ENCODE assay signal across 9 mouse cellular contexts in the genomic region with DNA sequence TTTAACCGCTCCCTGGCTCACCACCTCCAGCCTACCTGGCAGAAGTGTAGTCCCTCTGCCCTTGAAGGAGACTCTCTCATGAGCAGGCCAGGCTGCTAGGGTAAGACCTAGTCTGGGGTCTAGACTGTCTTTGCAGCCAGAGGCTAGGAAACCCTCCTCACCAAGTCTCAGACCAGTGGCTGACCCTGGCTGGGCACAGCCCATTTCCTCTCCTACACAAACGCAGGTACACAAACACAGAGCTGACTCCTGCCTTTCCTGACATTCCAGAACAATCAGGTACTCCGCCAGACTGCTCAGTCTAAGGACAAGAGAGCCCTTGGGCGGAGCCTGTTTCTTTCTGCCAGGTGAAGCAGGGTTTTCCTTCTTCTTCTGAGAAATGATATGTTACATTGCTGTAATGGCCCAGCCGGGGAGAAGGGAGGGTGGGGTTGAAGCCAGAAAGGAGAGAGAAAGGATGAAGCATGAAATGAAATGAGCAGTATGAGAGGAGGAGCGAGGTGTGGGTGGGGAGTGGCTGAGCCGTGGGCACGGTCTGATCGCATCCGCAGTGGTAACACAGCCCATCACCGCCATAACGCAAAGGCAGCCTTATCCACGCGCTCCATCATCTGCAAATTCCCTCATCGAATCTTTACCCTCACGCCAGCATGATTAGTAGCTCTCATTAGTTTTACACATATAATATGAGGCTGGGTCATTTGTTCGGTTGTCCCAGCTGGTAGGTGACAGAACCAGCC. TPM values are rescaled to one million over a fixed set of nuclear protein-coding genes. Genes with fewer than 3 reads are reported as not detected.
DNase-seq lines count a peak whose midpoint lies in the region; ATAC-seq and TF ChIP-seq lines count a peak whose summit lies in the region.
"Had no signal": no experiment of that assay in that cellular context is flagged by ENCODE, and none has a peak within 500 bp of the region (broad histone marks: within the 10 kb centered on the region; RNA-seq: fewer than 3 reads in every experiment).

No protein-coding gene starts in this region.

- no peak for TF ChIP-seq EP300 in heart, postnatal 0 days (IDR thresholded peaks at IDR 0.05; ENCODE audit: low read depth)

- H3K4me2 ChIP-seq in heart, postnatal 0 days (ENCODE audit: low read depth, low read length): no peak overlapping the region
- H3K4me2 ChIP-seq in kidney, embryonic 16.5 days (replicated peaks; ENCODE audit: low read depth, low read length): no peak overlapping the region; the same call in 1 of the 2 replicates
- H3K4me2 ChIP-seq in midbrain, postnatal 0 days (ENCODE audit: low read depth, low read length, poor library complexity, severe bottlenecking): no peak overlapping the region
- no peak overlapping the region for H3K4me2 ChIP-seq in heart, embryonic 12.5 days

- no peak overlapping the region for H3K4me3 ChIP-seq in heart, postnatal 0 days (ENCODE audit: low read depth, low read length)
- no peak overlapping the region for H3K4me3 ChIP-seq in embryonic facial prominence, embryonic 10.5 days
- no peak overlapping the region for H3K4me3 ChIP-seq in kidney, embryonic 16.5 days (ENCODE audit: low read length)
- no peak overlapping the region for H3K4me3 ChIP-seq in midbrain, postnatal 0 days (ENCODE audit: low read depth, low read length)
- no peak overlapping the region for H3K4me3 ChIP-seq in heart, embryonic 12.5 days

- no peak overlapping the region for H3K9ac ChIP-seq in heart, postnatal 0 days (replicated peaks; ENCODE audit: low read depth, low read length)
- peak overlapping the region; percentile 12; the same call in 1 of the 2 replicates for H3K9ac ChIP-seq in kidney, embryonic 16.5 days (replicated peaks; ENCODE audit: low read length)
- peak overlapping the region; percentile 36; the same call in 1 of the 2 replicates for H3K9ac ChIP-seq in midbrain, postnatal 0 days (replicated peaks; ENCODE audit: low read length, poor library complexity, severe bottlenecking)
- H3K9ac ChIP-seq in heart, embryonic 12.5 days: no peak overlapping the region

- intact Hi-C loops in gastrocnemius, postnatal 14 days (cut with DNase I; ENCODE audit: low total_unique reads): no loop called here

- no peak for DNase-seq in heart, postnatal 0 days (ENCODE audit: low spot score)
- DNase-seq in heart, adult 18-20 months: no peak
- no peak for DNase-seq in embryonic facial prominence, embryonic 10.5 days (ENCODE audit: low spot score)
- DNase-seq in midbrain, postnatal 0 days (ENCODE audit: low spot score): no peak
- no peak for DNase-seq in adrenal gland, adult 18-20 months (ENCODE audit: low spot score in 2 of 2)
- DNase-seq in gastrocnemius, postnatal 14 days: no peak

- 83% methylated on average over 17 of the region's 17 CpGs for WGBS in heart, postnatal 0 days
- 86% methylated on average over 17 of the region's 17 CpGs for WGBS in embryonic facial prominence, embryonic 10.5 days
- 71% methylated on average over 17 of the region's 17 CpGs for WGBS in kidney, embryonic 16.5 days
- WGBS in midbrain, postnatal 0 days: 60% methylated on average over 17 of the region's 17 CpGs
- WGBS in heart, embryonic 12.5 days: 84% methylated on average over 17 of the region's 17 CpGs

- ATAC-seq in heart, postnatal 0 days (ENCODE audit: insufficient read depth, low read depth): no peak
- peak; percentile 44; the same call in 1 of the 2 replicates for ATAC-seq in kidney, embryonic 16.5 days (ENCODE audit: low FRiP score, low TSS enrichment)
- ATAC-seq in midbrain, postnatal 0 days (ENCODE audit: low FRiP score): no peak
- ATAC-seq in heart, embryonic 12.5 days (ENCODE audit: insufficient number of reproducible peaks, low FRiP score): no peak

- H3K27me3 ChIP-seq in heart, postnatal 0 days (ENCODE audit: control insufficient read depth, insufficient read depth, low read length): no peaks in the 10 kb centered on the region
- peaks cover 9% of the 10 kb centered on the region for H3K27me3 ChIP-seq in embryonic facial prominence, embryonic 10.5 days (replicated peaks; ENCODE audit: low read depth, poor library complexity, severe bottlenecking)
- no peaks in the 10 kb centered on the region for H3K27me3 ChIP-seq in kidney, embryonic 16.5 days (ENCODE audit: insufficient read depth, low read length)
- H3K27me3 ChIP-seq in midbrain, postnatal 0 days (ENCODE audit: insufficient read depth, low read length): no peaks in the 10 kb centered on the region
- H3K27me3 ChIP-seq in heart, embryonic 12.5 days (replicated peaks): no peaks in the 10 kb centered on the region
- H3K27me3 ChIP-seq: CH12.LX had no signal

- no peak for TF ChIP-seq CTCF in heart, postnatal 0 days (IDR thresholded peaks at IDR 0.05; ENCODE audit: low read depth)
- TF ChIP-seq CTCF in midbrain, postnatal 0 days (IDR thresholded peaks at IDR 0.05): no peak

- H3K27ac ChIP-seq in heart, postnatal 0 days (ENCODE audit: low read depth): peak overlapping the region; percentile 41; the same call in 1 of the 2 replicates
- H3K27ac ChIP-seq in embryonic facial prominence, embryonic 10.5 days (replicated peaks): peak overlapping the region; percentile 69
- H3K27ac ChIP-seq in kidney, embryonic 16.5 days (ENCODE audit: low read length): peak overlapping the region; percentile 65
- peak overlapping the region; percentile 77 for H3K27ac ChIP-seq in midbrain, postnatal 0 days (ENCODE audit: low read depth, low read length)
- H3K27ac ChIP-seq in heart, embryonic 12.5 days (ENCODE audit: poor library complexity, severe bottlenecking): no peak overlapping the region

- peaks cover 25% of the 10 kb centered on the region for H3K4me1 ChIP-seq in heart, postnatal 0 days (ENCODE audit: control insufficient read depth, insufficient read depth)
- H3K4me1 ChIP-seq in embryonic facial prominence, embryonic 10.5 days: peaks cover 43% of the 10 kb centered on the region
- peaks cover 22% of the 10 kb centered on the region for H3K4me1 ChIP-seq in kidney, embryonic 16.5 days (ENCODE audit: insufficient read depth, low read length)
- peaks cover 21% of the 10 kb centered on the region for H3K4me1 ChIP-seq in midbrain, postnatal 0 days (ENCODE audit: insufficient read depth, low read length)
- peaks cover 21% of the 10 kb centered on the region for H3K4me1 ChIP-seq in heart, embryonic 12.5 days (replicated peaks)

- H3K36me3 ChIP-seq in heart, postnatal 0 days (replicated peaks; ENCODE audit: control insufficient read depth, insufficient read depth, low read length): no peaks in the 10 kb centered on the region
- H3K36me3 ChIP-seq in embryonic facial prominence, embryonic 10.5 days (replicated peaks): no peaks in the 10 kb centered on the region
- no peaks in the 10 kb centered on the region for H3K36me3 ChIP-seq in kidney, embryonic 16.5 days (ENCODE audit: insufficient read depth, low read length)
- no peaks in the 10 kb centered on the region for H3K36me3 ChIP-seq in midbrain, postnatal 0 days (ENCODE audit: insufficient read depth, low read length)
- no peaks in the 10 kb centered on the region for H3K36me3 ChIP-seq in heart, embryonic 12.5 days

- no peaks in the 10 kb centered on the region for H3K9me3 ChIP-seq in heart, postnatal 0 days (replicated peaks; ENCODE audit: control insufficient read depth, low read length)
- H3K9me3 ChIP-seq in embryonic facial prominence, embryonic 10.5 days: no peaks in the 10 kb centered on the region
- no peaks in the 10 kb centered on the region for H3K9me3 ChIP-seq in kidney, embryonic 16.5 days (ENCODE audit: low read length)
- H3K9me3 ChIP-seq in midbrain, postnatal 0 days (ENCODE audit: low read length): no peaks in the 10 kb centered on the region
- H3K9me3 ChIP-seq in heart, embryonic 12.5 days (replicated peaks): no peaks in the 10 kb centered on the region

RNA-seq across cellular contexts. Expression of gene Cipc, which starts 27.7 kb away (rescaled TPM):
- total RNA-seq in heart, postnatal 0 days (2014; rRNA removed; ENCODE audit: low replicate concordance): 26.2 and 41.6 TPM in 2 replicates
- polyA plus RNA-seq in heart, postnatal 0 days (2015; fragmentation: Nextera tagmentation; extraction: Ambion mirVana): 18.7 and 20.9 TPM in 2 replicates
- 10 to 100 TPM; 37.1 to 40.8 TPM for total RNA-seq in heart, adult 18-20 months (2021)
- 35.1 and 37.1 TPM in 2 replicates for polyA plus RNA-seq in embryonic facial prominence, embryonic 10.5 days (2016; fragmentation: Nextera tagmentation; extraction: Ambion mirVana)
- 24.0 and 24.9 TPM in 2 replicates for polyA plus RNA-seq in kidney, embryonic 16.5 days (2015; fragmentation: Nextera tagmentation; extraction: Ambion mirVana)
- total RNA-seq in midbrain, postnatal 0 days (2014; rRNA removed): 65.7 and 77.5 TPM in 2 replicates
- polyA plus RNA-seq in midbrain, postnatal 0 days (2015; fragmentation: Nextera tagmentation; extraction: Ambion mirVana): 34.6 and 37.6 TPM in 2 replicates
- total RNA-seq in adrenal gland, adult 18-20 months (2021): 10 to 100 TPM; 21.8 to 28.5 TPM
- total RNA-seq in gastrocnemius, postnatal 14 days (2021): 10 to 100 TPM; 20.2 to 20.3 TPM
- 28.9 and 29.3 TPM in 2 replicates for polyA plus RNA-seq in heart, embryonic 12.5 days (2016; fragmentation: Nextera tagmentation; extraction: Ambion mirVana)

RNA-seq across cellular contexts. Expression of gene Irf2bpl, which starts 34.6 kb away (rescaled TPM):
- 74.0 and 88.5 TPM in 2 replicates for total RNA-seq in heart, postnatal 0 days (2014; rRNA removed; ENCODE audit: low replicate concordance)
- polyA plus RNA-seq in heart, postnatal 0 days (2015; fragmentation: Nextera tagmentation; extraction: Ambion mirVana): 26.4 and 30.0 TPM in 2 replicates
- 10 to 100 TPM; 30.0 to 30.5 TPM for total RNA-seq in heart, adult 18-20 months (2021)
- polyA plus RNA-seq in embryonic facial prominence, embryonic 10.5 days (2016; fragmentation: Nextera tagmentation; extraction: Ambion mirVana): 13.5 and 17.3 TPM in 2 replicates
- polyA plus RNA-seq in kidney, embryonic 16.5 days (2015; fragmentation: Nextera tagmentation; extraction: Ambion mirVana): 30.3 and 30.4 TPM in 2 replicates
- 171 and 191 TPM in 2 replicates for total RNA-seq in midbrain, postnatal 0 days (2014; rRNA removed)
- polyA plus RNA-seq in midbrain, postnatal 0 days (2015; fragmentation: Nextera tagmentation; extraction: Ambion mirVana): 74.2 and 86.2 TPM in 2 replicates
- 10 to 100 TPM; 61.0 to 61.4 TPM for total RNA-seq in adrenal gland, adult 18-20 months (2021)
- 10 to 100 TPM; 41.8 to 42.8 TPM for total RNA-seq in gastrocnemius, postnatal 14 days (2021)
- polyA plus RNA-seq in heart, embryonic 12.5 days (2016; fragmentation: Nextera tagmentation; extraction: Ambion mirVana): 57.8 and 59.5 TPM in 2 replicates

Comparison
In these comparisons a context has a peak if more than half of its experiments do, and no peak if none do; other contexts are left out.
1. H3K9ac ChIP-seq: peak in kidney, embryonic 16.5 days (single experiment) and midbrain, postnatal 0 days (single experiment); none in heart, postnatal 0 days (single experiment) and heart, embryonic 12.5 days (single experiment).